8 mouse cellular contexts compared by ENCODE assay signal in genomic region chr9:75599191-75599841, GRCm38 (mm10). TPM values are rescaled to one million over a fixed set of nuclear protein-coding genes. Genes with fewer than 3 reads are reported as not detected.
DNase-seq lines count a peak whose midpoint lies in the region; ATAC-seq and TF ChIP-seq lines count a peak whose summit lies in the region.

No protein-coding gene starts in this region.

- no peaks in the 10 kb centered on the region for H3K27me3 ChIP-seq in heart, postnatal 0 days (ENCODE audit: control insufficient read depth, insufficient read depth, low read length)

- 35% methylated on average over 5 of the region's 5 CpGs for WGBS in heart, postnatal 0 days

- no peaks in the 10 kb centered on the region for H3K36me3 ChIP-seq in heart, postnatal 0 days (replicated peaks; ENCODE audit: control insufficient read depth, insufficient read depth, low read length)

- ATAC-seq in heart, postnatal 0 days (ENCODE audit: insufficient read depth, low read depth), result peak; percentile 73; the same call in 1 of the 2 replicates

- intact Hi-C loops in left cerebral cortex, postnatal 4 days (cut with DNase I), result no loop called here

- no peaks in the 10 kb centered on the region for H3K9me3 ChIP-seq in heart, postnatal 0 days (replicated peaks; ENCODE audit: control insufficient read depth, low read length)

- no peak overlapping the region for H3K4me3 ChIP-seq in heart, postnatal 0 days (ENCODE audit: low read depth, low read length)

- no peak overlapping the region for H3K9ac ChIP-seq in heart, postnatal 0 days (replicated peaks; ENCODE audit: low read depth, low read length)

- TF ChIP-seq EP300 in heart, postnatal 0 days (IDR thresholded peaks at IDR 0.05; ENCODE audit: low read depth), result no peak

- H3K27ac ChIP-seq in heart, postnatal 0 days (ENCODE audit: low read depth), result no peak overlapping the region

- TF ChIP-seq CTCF in heart, postnatal 0 days (IDR thresholded peaks at IDR 0.05; ENCODE audit: low read depth), result no peak

- 0 out of 2 replicates have a peak, but pooled peaks cover 13% of the 10 kb centered on the region for H3K4me1 ChIP-seq in heart, postnatal 0 days (ENCODE audit: control insufficient read depth, insufficient read depth)

- peak; percentile 18 to 34 for DNase-seq in kidney, postnatal 4 days
- DNase-seq in kidney, postnatal 25 days, result no peak
- peak; percentile 87 to 90 for DNase-seq in cerebellum, postnatal 10 days
- DNase-seq in heart, postnatal 0 days (ENCODE audit: low spot score), result peak; percentile 59
- peak; percentile 90 for DNase-seq in left cerebral cortex, postnatal 4 days
- DNase-seq in right cerebral cortex, postnatal 4 days, result peak; percentile 43
- no peak for DNase-seq in testis, postnatal 10 days (ENCODE audit: low spot score)
- no peak for DNase-seq in thymus, postnatal 4 days

- no peak overlapping the region for H3K4me2 ChIP-seq in heart, postnatal 0 days (ENCODE audit: low read depth, low read length)

RNA-seq across cellular contexts. Expression of gene Tmod2, which starts 11.8 kb away (rescaled TPM):
- total RNA-seq in heart, postnatal 0 days (2014; rRNA removed; ENCODE audit: low replicate concordance), result 2.2 and 3.5 TPM in 2 replicates
- polyA plus RNA-seq in heart, postnatal 0 days (2015; fragmentation: Nextera tagmentation; extraction: Ambion mirVana), result 4.3 and 4.7 TPM in 2 replicates
- 100 to 1,000 TPM; 453 to 459 TPM for total RNA-seq in left cerebral cortex, postnatal 4 days (2021)

RNA-seq across cellular contexts. Expression of gene Lysmd2, which starts 26.2 kb away (rescaled TPM):
- 11.9 and 12.0 TPM in 2 replicates for total RNA-seq in heart, postnatal 0 days (2014; rRNA removed; ENCODE audit: low replicate concordance)
- 20.4 and 21.2 TPM in 2 replicates for polyA plus RNA-seq in heart, postnatal 0 days (2015; fragmentation: Nextera tagmentation; extraction: Ambion mirVana)
- total RNA-seq in left cerebral cortex, postnatal 4 days (2021), result 10 to 100 TPM; 24.4 to 26.5 TPM

RNA-seq across cellular contexts. Expression of gene Tmod3, which starts 39.9 kb away (rescaled TPM):
- total RNA-seq in heart, postnatal 0 days (2014; rRNA removed; ENCODE audit: low replicate concordance), result 40.8 and 58.0 TPM in 2 replicates
- 58.1 and 64.9 TPM in 2 replicates for polyA plus RNA-seq in heart, postnatal 0 days (2015; fragmentation: Nextera tagmentation; extraction: Ambion mirVana)
- total RNA-seq in left cerebral cortex, postnatal 4 days (2021), result 10 to 100 TPM; 85.0 to 96.1 TPM

Comparison
In these comparisons a context has a peak if more than half of its experiments do, and no peak if none do; other contexts are left out.
1. DNase-seq: peak in kidney, postnatal 4 days (2 of 2), cerebellum, postnatal 10 days (2 of 2), heart, postnatal 0 days (single experiment), left cerebral cortex, postnatal 4 days (single experiment) and right cerebral cortex, postnatal 4 days (single experiment); none in kidney, postnatal 25 days (0 of 2), testis, postnatal 10 days (single experiment) and thymus, postnatal 4 days (single experiment).
2. RNA of gene Tmod2, which starts 11.8 kb away (total RNA-seq): 453 to 459 TPM in left cerebral cortex, postnatal 4 days; 2.2 to 3.5 TPM in heart, postnatal 0 days; every median in the first group is over 100 times any median in the second.